Mouse (Mus musculus) right cerebral cortex, postnatal 10 days (tissue): ENCODE data around the gene Acbd4.

Experiments used
- DNase-seq, 2 experiments: peaks; one replicate each; pipeline ENCODE4 v3.0.0; 2021; ENCODE audit warnings: low spot score in 2 of 2

Acbd4 gene

DNA sequence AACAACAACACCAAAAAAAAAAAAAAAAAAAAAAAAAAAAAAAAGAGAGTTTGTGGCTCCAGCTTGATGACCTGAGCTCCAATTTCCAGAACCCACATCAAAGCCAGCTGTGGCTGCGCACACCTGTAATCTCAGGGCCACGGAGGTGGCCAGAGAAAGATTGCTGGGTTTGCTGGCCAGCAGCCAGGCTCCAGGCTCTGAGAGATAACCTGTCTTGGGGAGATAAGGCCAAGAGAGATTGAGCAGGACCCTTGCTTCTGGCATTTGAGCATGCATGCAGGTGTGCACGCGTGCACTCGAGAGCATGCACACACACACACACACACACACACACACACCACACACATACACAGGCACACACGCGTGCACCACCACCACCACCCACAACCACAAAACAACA, 8.2 kb upstream of the Acbd4 start:
- no peak for DNase-seq

DNA sequence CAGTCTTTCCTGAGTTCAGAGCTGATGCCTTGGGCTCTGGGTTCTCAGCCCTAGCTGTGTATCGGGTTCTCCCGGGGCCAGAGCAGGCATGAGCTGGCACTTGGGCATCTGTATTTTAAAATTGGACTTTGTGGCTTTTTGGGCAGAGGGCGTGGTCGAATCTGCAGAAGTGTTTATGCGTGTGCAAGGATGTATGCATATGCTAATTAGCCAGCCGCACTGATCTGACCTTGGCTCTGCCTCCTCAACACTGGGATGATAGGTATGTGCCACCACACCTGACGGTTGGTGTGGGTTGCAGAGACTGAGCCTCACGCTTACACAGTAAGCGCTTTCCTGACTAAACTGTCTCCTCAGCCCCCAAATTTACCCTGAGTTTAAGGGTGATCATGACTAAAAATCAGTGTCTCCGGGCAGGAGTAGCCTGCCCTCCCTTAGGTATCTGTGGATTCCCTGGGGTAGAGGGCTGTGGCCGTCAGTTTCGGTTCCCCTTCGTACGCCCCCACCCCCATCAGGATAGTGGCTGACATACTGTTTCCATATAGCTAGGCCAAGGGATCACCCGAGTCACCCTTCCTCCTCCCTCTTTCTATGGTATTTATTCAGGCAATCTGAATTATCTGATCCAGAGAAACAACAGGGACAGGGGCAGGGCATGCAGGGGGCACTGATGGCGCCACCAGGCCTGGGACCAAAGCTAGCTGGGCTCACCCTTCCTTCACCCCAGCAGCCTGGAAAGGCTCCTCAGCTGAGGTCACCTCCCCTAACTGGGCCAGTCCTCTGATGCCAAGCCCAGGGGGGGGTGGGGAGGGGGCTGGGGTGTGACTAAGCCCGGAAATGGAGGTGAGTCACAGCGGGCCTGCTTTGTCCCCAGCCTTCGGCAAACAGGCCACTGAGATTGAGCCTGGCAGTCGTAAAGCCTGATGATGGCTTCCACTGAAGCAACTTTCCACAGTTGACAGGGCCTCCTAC, 7.3 kb upstream of the Acbd4 start:
- no peak for DNase-seq

DNA sequence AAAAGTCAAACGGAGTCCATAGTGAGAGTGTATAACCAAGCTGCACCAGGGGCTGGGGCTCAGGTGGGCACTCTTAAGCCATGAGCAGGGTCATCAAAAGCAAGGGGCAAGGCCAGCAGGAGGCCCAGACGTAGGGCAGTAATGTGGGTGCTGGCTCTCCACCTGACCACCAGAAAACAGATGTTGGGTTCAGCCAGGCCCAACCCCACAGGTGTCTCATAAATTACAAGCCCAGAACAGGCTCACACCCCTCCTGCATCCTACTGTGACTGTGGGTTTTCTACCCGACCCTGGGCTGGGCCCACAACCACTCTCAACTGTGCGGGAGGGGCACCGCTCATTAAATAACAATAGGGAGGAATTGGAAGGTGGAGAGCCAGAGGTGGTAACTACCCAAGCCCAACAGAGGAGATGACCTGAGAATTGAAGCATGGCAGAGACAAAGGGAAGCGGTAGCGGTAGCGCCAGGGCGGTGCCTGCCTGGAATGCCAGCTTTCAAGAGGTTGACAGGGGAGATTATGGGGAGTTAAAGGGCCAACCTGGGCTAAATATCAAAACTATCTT, 6.3 kb upstream of the Acbd4 start:
- no peak for DNase-seq

GRCm38 (mm10) chr11:103095801-103096200, 5.7 kb upstream of the Acbd4 start:
- DNase-seq: no peak

- no peak for DNase-seq
These were observed 4.2 kb upstream of the Acbd4 start for GRCm38 (mm10) chr11:103096979-103097894.

DNA sequence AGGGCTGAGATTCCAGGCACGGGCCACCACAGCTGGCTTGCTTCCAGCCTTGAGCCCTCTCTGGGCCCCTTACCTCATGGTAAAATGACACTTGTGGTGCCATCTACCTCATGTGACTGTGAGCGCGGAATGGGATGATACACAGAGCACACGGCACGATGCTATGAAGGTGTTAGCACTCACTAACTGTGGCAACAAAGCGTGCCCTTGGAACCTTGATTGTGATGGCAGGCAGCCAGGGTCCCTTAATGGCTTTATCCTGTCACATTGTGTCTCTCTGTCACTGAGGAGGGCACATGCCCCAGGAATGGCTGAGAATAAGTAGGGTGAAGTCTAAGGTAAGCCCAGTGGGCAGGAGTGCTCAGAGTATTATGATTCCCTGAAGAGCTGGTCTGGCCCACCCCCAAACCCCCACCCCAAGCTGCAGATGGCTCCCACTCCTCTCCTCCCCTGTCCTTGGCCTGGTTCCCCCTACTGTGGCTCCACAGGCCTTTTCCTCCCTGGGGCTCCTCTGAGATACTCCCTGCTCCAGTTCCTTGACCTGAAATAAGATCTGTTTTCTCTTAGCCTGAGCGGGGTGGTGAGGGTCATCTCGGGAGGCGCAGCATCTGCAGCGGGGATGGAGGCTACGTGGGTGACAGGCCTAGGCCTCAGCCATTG, 2.8 kb upstream of the Acbd4 start:
- DNase-seq: peak in 1 of 2 experiments; percentile 39

DNA sequence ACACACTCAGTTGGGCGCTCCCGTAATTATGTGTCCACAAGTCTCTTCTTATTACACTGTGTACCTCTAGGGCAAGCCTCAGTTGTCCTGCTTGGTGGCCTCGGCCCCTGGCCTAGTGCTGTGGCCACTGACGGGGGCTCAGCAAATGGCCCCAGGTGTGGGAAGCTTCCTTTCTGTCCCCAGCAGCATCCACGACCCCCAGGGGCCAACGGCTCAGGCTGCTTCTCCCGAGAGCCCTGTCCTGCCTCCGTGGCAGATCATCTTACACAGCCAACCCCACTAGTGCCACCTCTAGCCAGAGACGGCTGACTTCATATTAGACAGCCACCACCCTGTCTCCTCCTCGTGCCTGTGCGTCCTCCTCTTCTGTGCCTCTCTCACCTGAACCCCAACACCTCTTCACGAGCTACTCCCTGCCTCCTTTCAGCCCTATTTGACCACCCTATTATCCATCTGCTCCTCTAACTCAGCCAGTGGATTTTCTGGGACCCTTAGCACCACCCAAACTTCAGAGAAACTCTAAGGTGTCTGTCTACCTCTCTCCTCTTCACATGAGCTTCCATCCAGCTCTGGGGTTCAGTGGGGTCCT, 2.0 kb upstream of the Acbd4 start:
- DNase-seq: no peak

GRCm38 (mm10) chr11:103100361-103100760, 1.1 kb upstream of the Acbd4 start:
- DNase-seq: no peak

DNA sequence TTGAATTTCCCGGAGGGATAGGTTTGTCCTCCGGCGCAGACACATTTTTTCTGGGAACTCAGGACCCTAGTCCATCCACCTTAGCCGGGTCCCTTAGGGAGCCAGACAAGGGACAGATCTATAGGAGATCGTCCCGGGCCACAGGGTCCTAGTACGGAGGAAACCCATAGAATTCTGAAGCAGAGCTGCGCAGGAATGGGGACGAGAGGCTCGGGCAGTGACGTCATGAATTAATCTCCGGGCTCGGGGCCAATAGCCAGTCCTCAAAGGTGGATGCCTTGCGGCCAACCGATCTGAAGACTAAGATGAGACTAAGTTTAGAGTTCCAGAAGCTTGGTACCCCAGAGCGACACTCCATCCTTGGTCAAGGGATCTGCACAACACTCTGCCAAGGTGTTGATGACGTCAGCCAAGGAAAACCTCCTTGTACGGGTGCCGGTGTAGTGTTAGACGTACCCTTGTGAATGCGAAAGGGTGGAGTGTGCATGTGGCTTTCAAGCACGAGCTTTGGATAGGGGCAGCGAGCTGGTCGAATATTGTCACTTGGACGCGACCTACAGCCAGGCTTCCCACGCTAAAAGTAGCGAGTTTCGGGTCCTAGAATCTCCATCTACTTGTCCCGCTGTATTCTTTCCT, 502 bp downstream of the Acbd4 start:
- peak; percentile 79 to 89 for DNase-seq

- peak; percentile 96 to 97 for DNase-seq
These were observed 1.4 kb downstream of the Acbd4 start for GRCm38 (mm10) chr11:103102725-103103349.

GRCm38 (mm10) chr11:103103621-103104020, 2.1 kb downstream of the Acbd4 start:
- DNase-seq: peak in 1 of 2 experiments; percentile 37

DNA sequence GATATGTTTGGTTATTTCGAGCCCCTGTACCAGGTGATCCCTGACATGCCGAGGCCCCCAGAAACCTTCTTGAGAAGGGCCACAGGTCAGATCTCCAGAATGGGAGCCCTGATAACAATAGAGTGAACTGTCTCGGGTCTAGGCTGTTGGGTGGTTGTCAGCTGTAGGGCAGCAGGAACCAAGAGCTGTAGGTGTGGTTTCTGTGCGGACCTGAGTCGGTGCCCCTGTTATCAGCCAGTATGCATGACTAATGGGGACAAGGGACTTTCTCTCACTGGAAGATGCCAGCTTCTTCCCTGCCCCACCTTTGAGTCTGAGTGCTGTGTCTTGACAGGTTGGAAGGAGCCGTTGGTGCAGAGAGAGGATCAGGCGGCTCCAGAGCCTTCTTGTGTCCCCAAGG, 3.0 kb downstream of the Acbd4 start:
- no peak for DNase-seq

DNA sequence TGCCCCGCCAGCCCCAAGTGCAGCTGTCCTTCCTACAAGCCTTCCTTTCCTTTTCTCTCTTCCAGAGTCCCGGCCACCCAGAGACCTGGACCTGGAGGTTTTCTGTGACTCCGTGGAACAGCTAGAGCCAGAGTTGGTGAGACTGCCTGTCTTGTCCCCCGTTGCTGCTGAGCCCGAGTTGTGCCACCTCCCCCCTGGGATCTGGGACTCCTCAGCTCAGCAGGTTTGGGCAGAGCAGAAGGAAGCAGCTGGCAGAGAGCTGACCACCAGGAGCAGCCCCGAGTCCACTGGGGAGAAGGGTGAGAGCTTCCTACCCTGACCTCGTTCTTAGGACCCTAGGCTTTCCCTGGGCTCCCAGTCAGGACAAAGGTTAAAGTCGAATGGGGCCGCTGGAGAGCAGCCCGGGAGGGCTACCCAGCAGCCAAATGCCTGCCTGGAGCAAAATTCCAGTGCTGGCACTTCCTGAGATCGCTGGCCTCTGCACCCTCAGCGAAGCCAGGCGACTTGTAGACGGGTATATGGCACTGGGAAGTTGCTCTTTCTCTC, 3.8 kb downstream of the Acbd4 start:
- DNase-seq: no peak

DNA sequence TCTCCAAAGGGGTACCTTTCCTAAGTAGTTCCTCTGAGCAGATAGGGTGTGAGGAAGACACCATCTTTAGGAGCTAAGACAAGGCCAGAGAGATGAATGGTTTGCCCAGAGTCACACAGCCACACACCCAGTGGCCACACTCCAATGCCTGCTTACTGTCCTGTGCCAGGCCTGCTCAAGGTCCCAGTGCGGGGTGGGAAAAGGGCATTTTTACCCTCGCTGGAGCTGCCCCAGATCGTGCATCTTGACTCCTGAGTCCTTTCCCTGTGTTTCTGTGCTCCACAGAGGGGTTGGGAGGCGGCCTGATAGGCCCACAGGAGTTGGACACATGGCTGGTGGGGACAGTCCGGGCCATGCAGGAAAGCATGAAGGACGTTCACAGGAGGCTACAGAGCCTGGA, 4.3 kb downstream of the Acbd4 start:
- DNase-seq: no peak

- no peak for DNase-seq
These were observed 4.9 kb downstream of the Acbd4 start for GRCm38 (mm10) chr11:103106386-103106785.

- peak in 1 of 2 experiments; percentile 33 for DNase-seq
These were observed 9.8 kb downstream of the Acbd4 start for GRCm38 (mm10) chr11:103111301-103111700.

DNA sequence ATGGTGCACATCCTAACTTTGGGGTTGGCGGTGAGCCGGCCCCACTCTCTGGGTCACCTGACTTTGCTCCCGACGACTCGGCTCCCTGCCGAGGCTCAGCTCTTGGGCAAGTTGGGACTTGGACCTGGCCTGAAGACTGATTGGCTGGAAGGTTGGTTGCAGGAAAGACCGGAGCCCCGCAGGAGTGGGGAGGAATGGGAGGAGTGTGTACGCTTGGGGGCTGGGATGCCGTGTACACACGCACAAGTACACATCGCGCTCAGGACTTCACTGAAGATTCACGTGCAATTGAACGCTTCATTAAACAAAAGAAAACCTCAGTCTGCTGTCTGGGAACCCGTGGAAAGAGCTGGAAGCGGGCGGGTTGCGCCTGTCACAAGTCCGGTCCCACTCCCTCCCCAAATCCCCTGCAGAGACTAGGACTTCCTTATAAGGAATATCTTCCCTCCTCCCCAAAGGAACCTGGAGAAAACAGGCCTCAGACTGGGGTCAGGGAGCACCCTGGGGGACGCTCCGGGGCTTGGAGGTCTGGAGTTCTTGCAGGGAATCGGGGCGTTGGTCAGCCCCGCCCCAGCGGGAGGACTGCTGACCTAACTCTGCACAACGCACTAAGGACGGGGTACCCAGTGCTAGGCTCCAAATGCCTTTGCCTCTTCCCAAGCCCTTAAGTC, 10.5 kb downstream of the Acbd4 start:
- DNase-seq: peak; percentile 69

DNA sequence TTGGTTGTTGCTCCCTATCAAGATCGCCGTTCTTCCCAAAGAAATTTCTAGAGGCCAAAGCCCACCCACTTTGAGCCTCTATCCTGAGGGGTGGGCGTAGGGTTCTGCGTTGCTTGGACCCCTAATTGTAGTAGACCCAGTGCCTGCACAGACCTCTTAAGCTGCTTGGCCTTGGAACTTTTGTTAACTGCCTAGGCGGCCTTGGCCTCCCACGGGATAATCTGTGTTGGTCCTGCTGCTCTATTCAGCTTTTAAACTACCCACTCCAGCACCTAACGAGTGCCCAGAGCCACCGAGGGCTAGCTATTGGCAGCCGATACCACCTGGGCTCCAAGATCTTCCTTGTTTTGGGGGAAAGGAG, 11.1 kb downstream of the Acbd4 start:
- peak in 1 of 2 experiments; percentile 31 for DNase-seq

DNA sequence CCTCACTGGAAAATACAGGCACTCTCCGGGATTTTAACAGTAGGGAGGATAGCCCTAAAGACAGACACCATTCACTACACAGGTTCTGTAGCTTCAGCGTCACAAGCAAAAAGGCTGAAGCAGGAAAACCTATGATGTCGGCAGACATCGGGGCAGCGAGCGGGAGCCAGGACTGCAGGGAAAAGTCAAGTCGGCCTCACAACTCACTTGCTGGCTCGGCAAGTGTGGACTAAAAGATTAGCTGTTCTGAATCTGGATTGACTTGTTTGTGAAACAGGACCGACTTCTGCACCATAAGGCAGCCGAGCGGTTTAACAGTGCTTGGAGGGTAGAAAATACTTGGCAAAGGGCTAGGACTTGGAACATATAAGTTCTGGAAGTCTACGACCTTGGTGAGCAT, 11.5 kb downstream of the Acbd4 start:
- DNase-seq: peak in 1 of 2 experiments; percentile 30
